Mouse (Mus musculus) myocyte (in vitro differentiated cells): Measurements from ENCODE around the gene Rhbdl2.

Source experiments
- CEBPB ChIP-seq: IDR thresholded peaks from 2 replicates; pipeline ENCODE4 v1.6.1; 2011; ENCODE audit warnings: mild to moderate bottlenecking, moderate library complexity; ENCODE audit not compliant: poor library complexity, insufficient read depth, severe bottlenecking
- MAX ChIP-seq: IDR thresholded peaks from one replicate; pipeline ENCODE4 v1.6.1; 2011; ENCODE audit warnings: low read depth, mild to moderate bottlenecking, control low read depth
- MYOD1 ChIP-seq, 3 experiments: IDR thresholded peaks; one replicate each; pipeline ENCODE4 v1.6.1; 2011; ENCODE audit warnings: control low read depth in 2 of 3, low read depth in 2 of 3, mild to moderate bottlenecking in 2 of 3, moderate library complexity in 1 of 3; ENCODE audit not compliant: insufficient read length in 2 of 3, control insufficient read depth in 1 of 3
- MYOG ChIP-seq, 3 experiments: IDR thresholded peaks; one replicate each; pipeline ENCODE4 v1.6.1; 2011; ENCODE audit warnings: control low read depth in 2 of 3, low read depth in 2 of 3, mild to moderate bottlenecking in 2 of 3; ENCODE audit not compliant: insufficient read length in 2 of 3, control insufficient read depth in 1 of 3, insufficient read depth in 1 of 3
- POLR2A ChIP-seq: IDR thresholded peaks from one replicate; pipeline ENCODE4 v1.6.1; 2011; ENCODE audit warnings: low read depth, mild to moderate bottlenecking, control low read depth, moderate library complexity; ENCODE audit not compliant: insufficient read length
- POLR2AphosphoS2 ChIP-seq: IDR thresholded peaks from one replicate; pipeline ENCODE4 v1.6.1; 2011; ENCODE audit warnings: low read depth, control low read depth; ENCODE audit not compliant: insufficient read length
- TCF12 ChIP-seq: IDR thresholded peaks from one replicate; pipeline ENCODE4 v1.6.1; 2011; ENCODE audit warnings: mild to moderate bottlenecking, control low read depth; ENCODE audit not compliant: poor library complexity, insufficient read depth, severe bottlenecking

GRCm38 (mm10) chr4:123819093-123819610 lies 31.5 kb downstream of the Rhbdl2 start:
- no peak for TF ChIP-seq POLR2A
- TF ChIP-seq MYOG (IDR thresholded peaks at IDR 0.05; ENCODE audit: control insufficient read depth in 1 of 3, insufficient read depth in 1 of 3, insufficient read length in 2 of 3, low read depth in 2 of 3): no peak
- no peak for TF ChIP-seq TCF12
- TF ChIP-seq CEBPB: no peak
- no peak for TF ChIP-seq POLR2AphosphoS2
- no peak for TF ChIP-seq MAX
- TF ChIP-seq MYOD1 (IDR thresholded peaks at IDR 0.05; ENCODE audit: control insufficient read depth in 1 of 3, insufficient read length in 2 of 3, low read depth in 2 of 3): no peak
